Mouse (Mus musculus) kidney, adult 8-10 months (tissue): ENCODE measurements at regions not wholly inside any gene's neighbourhood (a gene's known extent, or its start where the extent isn't known, plus 50 kb on each side); places are given as distances from the start of the nearest gene placed in this dataset.
"Not testable (repeated sequence)": the region's sequence is repeated elsewhere in the genome, so short reads cannot be mapped to it uniquely, and the experiment has no call there.

ENCODE experiments used
- DNase-seq, 2 experiments: peaks; one replicate each; pipeline ENCODE4 v3.0.0; 2022

GRCm38 (mm10) chr14:36155757-36156156 is 61.0 kb downstream of the 4930474N05Rik start:
- no peak for DNase-seq

GRCm38 (mm10) chr14:36156175-36156574 is 61.5 kb downstream of the 4930474N05Rik start:
- no peak for DNase-seq

- no peak for DNase-seq
These were observed 89.0 kb downstream of the 4930474N05Rik start for GRCm38 (mm10) chr14:36183701-36184100.

- no peak for DNase-seq
These were observed 101.8 kb downstream of the 4930474N05Rik start for GRCm38 (mm10) chr14:36196517-36196916.

- no peak for DNase-seq
These were observed 103.7 kb downstream of the 4930474N05Rik start for GRCm38 (mm10) chr14:36198396-36198795.

GRCm38 (mm10) chr14:36203855-36204254 is 109.1 kb downstream of the 4930474N05Rik start:
- no peak for DNase-seq

- DNase-seq, result peak in 1 of 2 experiments; percentile 28
These were observed 118.1 kb downstream of the 4930474N05Rik start for GRCm38 (mm10) chr14:36212830-36213229.

GRCm38 (mm10) chr14:36245849-36246248 is 151.1 kb downstream of the 4930474N05Rik start:
- DNase-seq, result no peak

- DNase-seq, result no peak
These were observed 167.4 kb downstream of the 4930474N05Rik start for GRCm38 (mm10) chr14:36262126-36262525.

GRCm38 (mm10) chr14:36283825-36284414 is 189.2 kb downstream of the 4930474N05Rik start:
- DNase-seq, result no peak

GRCm38 (mm10) chr14:36288697-36289286 is 194.1 kb downstream of the 4930474N05Rik start:
- DNase-seq, result no peak

GRCm38 (mm10) chr14:36310324-36310723 is 215.6 kb downstream of the 4930474N05Rik start:
- no peak for DNase-seq

GRCm38 (mm10) chr14:36314673-36315072 is 220.0 kb downstream of the 4930474N05Rik start:
- DNase-seq, result not testable (repeated sequence)

GRCm38 (mm10) chr14:36316418-36317111 is 221.8 kb downstream of the 4930474N05Rik start:
- no peak for DNase-seq

- DNase-seq, result no peak
These were observed 233.7 kb downstream of the 4930474N05Rik start for GRCm38 (mm10) chr14:36328258-36328891.

GRCm38 (mm10) chr14:36340832-36341231 is 246.1 kb downstream of the 4930474N05Rik start:
- DNase-seq, result no peak
